Mouse (Mus musculus): ENCODE data around the gene Abcb4. TPM values are rescaled to one million over a fixed set of nuclear protein-coding genes. Genes with fewer than 3 reads are reported as not detected.
A peak's percentile ranks its signal among the peaks of the same experiment; 100 is the strongest.
"Not testable (repeated sequence)": the region's sequence is repeated elsewhere in the genome, so short reads cannot be mapped to it uniquely, and the experiment has no call there.

The Abcb4 gene
- polyA plus RNA-seq, 1 experiment from 2014 or later = 28.7 TPM

- Histone ChIP-seq H3K36me3 (replicated peaks) (peaks cover 76% of the 10 kb centered on the region), H3K27ac (replicated peaks) (no peak overlapping the region)
Measured at GRCm38 (mm10) chr5:8916400-8916799, 22.9 kb downstream of the Abcb4 start.

DNA sequence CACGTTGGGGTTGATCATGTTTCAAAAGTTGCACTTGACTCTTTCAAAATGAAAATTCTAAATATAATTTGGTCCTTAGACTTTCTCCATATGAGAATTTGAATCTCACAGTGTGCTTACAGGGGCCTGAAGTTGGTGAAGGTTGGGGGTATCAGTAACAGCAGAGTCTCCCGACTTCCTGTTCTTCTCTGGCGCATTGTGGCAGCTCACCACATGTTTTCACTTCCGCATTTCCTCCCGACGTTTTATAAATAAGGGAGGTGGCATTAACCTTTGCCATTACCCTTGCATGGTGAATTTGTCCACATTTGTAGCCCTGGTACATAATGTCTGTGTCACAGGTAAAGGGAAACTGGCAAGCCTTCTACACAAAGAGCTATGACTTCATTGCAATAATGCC, 23.6 kb downstream of the Abcb4 start:
- Histone ChIP-seq H3K4me1 (replicated peaks) (no peaks in the 10 kb centered on the region), H3K4me2 (no peak overlapping the region), H3K27me3 (no peaks in the 10 kb centered on the region), H3K4me3 (replicated peaks) (no peak overlapping the region), H3K9me3 (replicated peaks) (no peaks in the 10 kb centered on the region), H3K9ac (no peak overlapping the region), H3K27ac (replicated peaks) (no peak overlapping the region), H3K36me3 (replicated peaks) (peaks cover 75% of the 10 kb centered on the region)
- WGBS (ENCODE audit: insufficient replicate concordance) = 25% methylated on average over 6 of the region's 6 CpGs
- no peak for ATAC-seq (ENCODE audit: insufficient read depth)

More at GRCm38 (mm10) chr5:8916400-8916799, 22.9 kb downstream of the Abcb4 start:
- no peaks in the 10 kb centered on the region for H3K4me1 ChIP-seq (replicated peaks)
- 37% methylated on average over 2 of the region's 2 CpGs for WGBS (ENCODE audit: insufficient replicate concordance)
- no peak overlapping the region for H3K4me3 ChIP-seq (replicated peaks)
- ATAC-seq (ENCODE audit: insufficient read depth) = no peak
- no peaks in the 10 kb centered on the region for H3K9me3 ChIP-seq (replicated peaks)
- H3K4me2 ChIP-seq = no peak overlapping the region
- H3K27me3 ChIP-seq = no peaks in the 10 kb centered on the region
- no peak overlapping the region for H3K9ac ChIP-seq

- WGBS (ENCODE audit: insufficient replicate concordance) = 75% methylated on average over 9 of the region's 9 CpGs
- Histone ChIP-seq H3K36me3 (replicated peaks) (peaks cover 81% of the 10 kb centered on the region), H3K9me3 (replicated peaks) (no peaks in the 10 kb centered on the region), H3K27ac (replicated peaks) (no peak overlapping the region), H3K4me2 (no peak overlapping the region), H3K4me1 (replicated peaks) (no peaks in the 10 kb centered on the region), H3K4me3 (replicated peaks) (no peak overlapping the region), H3K27me3 (no peaks in the 10 kb centered on the region), H3K9ac (no peak overlapping the region)
- ATAC-seq (ENCODE audit: insufficient read depth) = peak; percentile 56; the same call in 1 of the 2 replicates
Measured at GRCm38 (mm10) chr5:8928440-8928839, 34.9 kb downstream of the Abcb4 start.

- WGBS (ENCODE audit: insufficient replicate concordance) = 84% methylated on average over 7 of the region's 7 CpGs
- Histone ChIP-seq H3K9me3 (replicated peaks) (no peaks in the 10 kb centered on the region), H3K4me1 (replicated peaks) (no peaks in the 10 kb centered on the region), H3K36me3 (replicated peaks) (peaks cover 89% of the 10 kb centered on the region), H3K27me3 (no peaks in the 10 kb centered on the region), H3K27ac (replicated peaks) (no peak overlapping the region), H3K4me3 (replicated peaks) (no peak overlapping the region), H3K9ac (no peak overlapping the region), H3K4me2 (no peak overlapping the region)
- ATAC-seq (ENCODE audit: insufficient read depth) = no peak
Measured at GRCm38 (mm10) chr5:8937965-8938364, 44.4 kb downstream of the Abcb4 start.

- not testable (repeated sequence) for H3K4me1 ChIP-seq (replicated peaks); ATAC-seq (ENCODE audit: insufficient read depth); H3K27ac ChIP-seq (replicated peaks); H3K4me3 ChIP-seq (replicated peaks); H3K9me3 ChIP-seq (replicated peaks); H3K4me2 ChIP-seq; H3K27me3 ChIP-seq; H3K9ac ChIP-seq
- WGBS (ENCODE audit: insufficient replicate concordance) = no CpG with 5 or more reads among the region's 1 CpGs
- peaks cover 78% of the 10 kb centered on the region for H3K36me3 ChIP-seq (replicated peaks)
Measured at GRCm38 (mm10) chr5:8941266-8941665, 47.7 kb downstream of the Abcb4 start.

- Histone ChIP-seq H3K36me3 (replicated peaks) (peaks cover 70% of the 10 kb centered on the region), H3K9me3 (replicated peaks) (no peaks in the 10 kb centered on the region)
- 61% methylated on average over 3 of the region's 3 CpGs for WGBS (ENCODE audit: insufficient replicate concordance)
Measured at GRCm38 (mm10) chr5:8943836-8944235, 50.3 kb downstream of the Abcb4 start.

DNA sequence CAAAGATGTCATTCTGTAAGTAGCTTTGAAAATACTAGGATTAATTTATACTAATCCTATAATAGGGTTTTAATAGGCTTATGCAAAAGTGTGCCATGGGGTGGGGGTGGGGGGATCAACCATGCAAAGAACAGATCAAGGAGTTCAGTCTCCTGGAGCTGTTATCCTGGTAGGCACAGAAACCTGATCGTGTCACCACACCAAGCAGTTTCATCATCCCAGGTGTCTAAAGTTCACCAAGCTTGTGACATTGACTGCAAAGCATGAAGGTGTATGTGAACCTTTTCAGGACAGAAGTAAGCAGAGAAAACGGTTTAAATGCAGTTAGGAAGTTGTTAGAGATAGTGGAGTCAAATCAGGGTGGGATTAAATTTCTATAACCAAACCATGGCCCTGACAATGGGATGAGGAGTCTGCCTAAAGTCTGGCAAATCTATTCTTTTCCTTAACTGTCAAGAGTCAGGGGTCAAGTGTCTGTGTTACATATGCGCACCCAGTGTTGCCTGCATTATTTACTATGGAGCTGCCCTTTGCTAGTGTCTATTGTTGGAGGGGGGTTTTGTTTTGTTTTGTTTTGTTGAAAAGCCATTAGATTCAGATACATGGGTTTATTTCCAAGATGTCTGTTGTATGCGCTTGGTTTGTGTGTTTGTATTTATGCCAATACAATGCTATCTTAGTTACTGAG, 54.0 kb downstream of the Abcb4 start:
- Histone ChIP-seq H3K9ac (no peak overlapping the region), H3K4me2 (no peak overlapping the region), H3K9me3 (replicated peaks) (no peaks in the 10 kb centered on the region), H3K27ac (replicated peaks) (peak overlapping the region; percentile 48; the same call in 1 of the 2 replicates), H3K27me3 (no peaks in the 10 kb centered on the region), H3K36me3 (replicated peaks) (peaks cover 71% of the 10 kb centered on the region), H3K4me3 (replicated peaks) (no peak overlapping the region), H3K4me1 (replicated peaks) (no peaks in the 10 kb centered on the region)
- no peak for ATAC-seq (ENCODE audit: insufficient read depth)
- 72% methylated on average over 4 of the region's 4 CpGs for WGBS (ENCODE audit: insufficient replicate concordance)

More at GRCm38 (mm10) chr5:8943836-8944235, 50.3 kb downstream of the Abcb4 start:
- Histone ChIP-seq H3K27ac (replicated peaks) (no peak overlapping the region), H3K27me3 (no peaks in the 10 kb centered on the region), H3K4me2 (no peak overlapping the region), H3K4me1 (replicated peaks) (no peaks in the 10 kb centered on the region), H3K9ac (no peak overlapping the region), H3K4me3 (replicated peaks) (no peak overlapping the region)
- ATAC-seq (ENCODE audit: insufficient read depth) = no peak

DNA sequence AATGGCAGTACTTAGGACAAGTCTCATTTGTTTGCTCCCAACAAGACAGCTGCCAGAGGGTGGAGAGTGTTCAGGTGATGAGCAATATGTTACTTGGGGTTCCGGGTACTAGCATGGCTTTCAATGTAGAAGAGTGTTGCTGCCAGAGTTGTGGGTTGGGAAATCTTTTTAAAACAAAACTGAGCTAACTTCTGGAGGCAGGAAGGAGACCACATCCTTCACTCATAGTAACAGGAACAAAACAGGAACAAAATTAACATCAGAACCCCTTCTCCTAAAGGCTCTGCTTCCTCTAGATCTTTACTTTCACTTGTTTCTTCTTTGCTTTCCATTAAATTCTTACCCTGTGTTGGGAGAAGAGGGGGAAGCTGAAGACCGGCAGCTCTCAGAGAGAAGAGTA, 60.1 kb downstream of the Abcb4 start:
- H3K4me3 ChIP-seq (replicated peaks) = no peak overlapping the region

DNA sequence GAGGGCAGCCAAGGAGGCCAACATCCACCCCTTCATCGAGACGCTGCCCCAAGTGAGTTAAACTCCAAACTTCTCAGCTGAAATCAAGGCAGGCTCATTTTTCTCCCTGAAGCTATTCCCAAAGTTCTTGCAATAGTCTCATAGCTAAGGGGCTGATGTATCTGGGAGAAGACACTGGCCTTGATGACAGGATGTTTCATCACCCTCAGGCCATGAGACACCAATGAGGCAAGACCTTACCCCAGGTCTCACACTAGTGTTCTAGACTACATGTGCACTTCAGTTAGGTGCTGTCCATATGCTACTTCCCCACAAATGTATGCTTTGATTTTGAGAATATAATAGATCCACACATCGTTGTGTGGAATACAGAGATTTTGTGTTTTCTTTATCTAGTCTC, 62.0 kb downstream of the Abcb4 start:
- Histone ChIP-seq H3K9me3 (replicated peaks) (no peaks in the 10 kb centered on the region), H3K27ac (replicated peaks) (no peak overlapping the region), H3K27me3 (no peaks in the 10 kb centered on the region), H3K4me3 (replicated peaks) (no peak overlapping the region), H3K36me3 (replicated peaks) (peaks cover 87% of the 10 kb centered on the region), H3K9ac (no peak overlapping the region), H3K4me2 (no peak overlapping the region), H3K4me1 (replicated peaks) (no peaks in the 10 kb centered on the region)
- no peak for ATAC-seq (ENCODE audit: insufficient read depth)
- 86% methylated on average over 3 of the region's 3 CpGs for WGBS (ENCODE audit: insufficient replicate concordance)

More for the DNA sequence above, 60.1 kb downstream of the Abcb4 start:
- no peak overlapping the region for H3K27ac ChIP-seq (replicated peaks)
- H3K4me2 ChIP-seq = no peak overlapping the region
- H3K9me3 ChIP-seq (replicated peaks) = no peaks in the 10 kb centered on the region
- H3K36me3 ChIP-seq (replicated peaks) = peaks cover 85% of the 10 kb centered on the region
- no peaks in the 10 kb centered on the region for H3K27me3 ChIP-seq
- no peak overlapping the region for H3K9ac ChIP-seq
- no peak for ATAC-seq (ENCODE audit: insufficient read depth)
- 72% methylated on average over 2 of the region's 2 CpGs for WGBS (ENCODE audit: insufficient replicate concordance)
- H3K4me1 ChIP-seq (replicated peaks) = no peaks in the 10 kb centered on the region

GRCm38 (mm10) chr5:8960534-8960933, 67.0 kb downstream of the Abcb4 start:
- Histone ChIP-seq H3K27me3 (no peaks in the 10 kb centered on the region), H3K36me3 (replicated peaks) (peaks cover 63% of the 10 kb centered on the region), H3K27ac (replicated peaks) (no peak overlapping the region), H3K4me1 (replicated peaks) (no peaks in the 10 kb centered on the region), H3K4me2 (no peak overlapping the region), H3K9ac (no peak overlapping the region), H3K4me3 (replicated peaks) (no peak overlapping the region), H3K9me3 (replicated peaks) (no peaks in the 10 kb centered on the region)
- ATAC-seq (ENCODE audit: insufficient read depth) = no peak
- WGBS (ENCODE audit: insufficient replicate concordance) = 72% methylated on average over 4 of the region's 4 CpGs

DNA sequence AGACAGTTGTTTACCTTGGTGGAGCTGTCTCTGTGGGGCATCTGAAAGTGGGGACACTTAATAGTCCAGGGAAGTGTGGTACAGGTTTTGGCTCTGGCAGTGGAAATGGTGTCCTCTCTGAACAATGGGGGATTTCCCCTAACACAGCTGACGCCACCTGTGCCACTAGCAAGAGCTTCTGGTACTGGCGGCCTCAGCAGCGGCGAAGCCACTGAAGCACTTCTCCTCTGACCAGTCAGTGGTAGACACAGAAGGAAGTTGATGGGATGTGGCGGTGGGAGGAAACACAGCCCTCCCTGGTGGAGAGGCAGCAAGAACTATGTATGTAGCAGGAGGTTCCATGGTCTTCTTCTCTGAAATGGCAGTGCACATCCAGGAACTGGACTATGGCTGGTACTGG, 71.0 kb downstream of the Abcb4 start:
- Histone ChIP-seq H3K4me3 (replicated peaks) (no peak overlapping the region), H3K9me3 (replicated peaks) (no peaks in the 10 kb centered on the region), H3K4me2 (no peak overlapping the region), H3K4me1 (replicated peaks) (no peaks in the 10 kb centered on the region), H3K27me3 (no peaks in the 10 kb centered on the region), H3K9ac (no peak overlapping the region), H3K27ac (replicated peaks) (no peak overlapping the region), H3K36me3 (replicated peaks) (peaks cover 63% of the 10 kb centered on the region)
- no peak for ATAC-seq (ENCODE audit: insufficient read depth)
- WGBS (ENCODE audit: insufficient replicate concordance) = 80% methylated on average over 5 of the region's 5 CpGs

DNA sequence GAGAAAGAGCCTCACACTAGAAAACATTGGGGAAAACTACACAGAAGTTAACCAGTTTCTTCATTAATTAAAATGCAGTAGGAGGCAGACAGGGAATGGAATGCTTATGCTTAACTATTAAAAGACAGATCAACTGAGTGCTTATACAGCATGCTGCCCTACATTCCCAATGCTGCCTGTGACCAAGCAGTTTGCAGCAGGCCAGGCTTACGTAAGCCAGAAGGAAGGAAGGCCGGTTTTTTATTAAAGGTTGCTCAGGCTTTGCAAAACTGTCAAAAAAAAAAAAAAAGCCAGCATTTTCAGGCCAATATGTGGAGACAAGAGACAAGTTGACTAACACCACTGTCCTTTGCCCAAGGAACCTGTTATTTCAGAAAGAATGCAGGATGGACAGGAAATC, 77.2 kb downstream of the Abcb4 start:
- no peak overlapping the region for H3K27ac ChIP-seq (replicated peaks)
- H3K27me3 ChIP-seq = no peaks in the 10 kb centered on the region
- H3K9me3 ChIP-seq (replicated peaks) = no peaks in the 10 kb centered on the region
- WGBS (ENCODE audit: insufficient replicate concordance) = 80% methylated on average over 2 of the region's 2 CpGs
- no peaks in the 10 kb centered on the region for H3K4me1 ChIP-seq (replicated peaks)
- H3K9ac ChIP-seq = no peak overlapping the region
- H3K4me2 ChIP-seq = no peak overlapping the region
- ATAC-seq (ENCODE audit: insufficient read depth) = no peak
- H3K4me3 ChIP-seq (replicated peaks) = no peak overlapping the region
- H3K36me3 ChIP-seq (replicated peaks) = peaks cover 67% of the 10 kb centered on the region

Measured in liver, embryonic 15.5 days (tissue).